Mouse (Mus musculus): ENCODE measurements around the gene Atxn7l3.

DNA sequence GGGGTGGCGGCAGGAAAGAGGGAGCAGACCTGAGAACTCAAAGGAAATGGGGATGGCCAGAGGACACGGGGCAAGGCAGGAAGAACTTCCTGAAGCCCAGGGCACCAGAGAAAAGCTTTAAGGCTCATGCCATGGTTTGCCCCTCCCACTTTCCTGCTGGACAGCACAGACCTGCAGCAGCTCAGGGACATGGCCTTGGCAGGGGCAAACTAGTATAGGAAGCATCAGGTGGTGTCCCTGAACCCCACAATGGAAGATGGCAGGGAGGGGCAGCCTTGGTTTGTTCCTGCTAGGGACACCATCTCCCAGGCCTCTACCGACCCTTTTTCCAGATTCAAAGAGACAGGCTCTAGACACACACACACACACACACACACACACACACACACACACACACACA lies 8.9 kb upstream of the Atxn7l3 start:
- TF ChIP-seq CTCF (conservative IDR thresholded peaks at IDR 0.05; ENCODE audit: low read length) (no peak), POU5F1 (IDR thresholded peaks at IDR 0.05; ENCODE audit: borderline replicate concordance, low read length) (no peak), NANOG (IDR thresholded peaks at IDR 0.05; ENCODE audit: borderline replicate concordance, low read length) (no peak)

All from E14TG2a.4 (cell line).